Mouse (Mus musculus) lung, postnatal 0 days (tissue): ENCODE measurements at regions not wholly inside any gene's neighbourhood (a gene's known extent, or its start where the extent isn't known, plus 50 kb on each side); places are given as distances from the start of the nearest gene placed in this dataset.

Experiments used
- ATAC-seq: fragments of 200-750 bp; cut with Nextera tagmentation; 2 replicates; pipeline ENCODE4 v1.8.0; 2017; ENCODE audit warnings: moderate library complexity
- DNase-seq: peaks from one replicate; pipeline ENCODE4 v3.0.0-alpha.2; 2016; ENCODE audit warnings: low spot score
- H3K27ac ChIP-seq: fragments of 300-500 bp; sonication (generic); 2 replicates; pipeline ENCODE4 v1.5.1; 2014; ENCODE audit warnings: antibody characterized with exemption, mild to moderate bottlenecking, low read length, mixed read lengths
- H3K27me3 ChIP-seq: fragments of 300-500 bp; sonication (generic); replicated peaks from 2 replicates; pipeline ENCODE4 v1.6.1; 2014; ENCODE audit warnings: low read length, mixed read lengths; ENCODE audit not compliant: insufficient read depth
- H3K36me3 ChIP-seq: fragments of 300-500 bp; sonication (generic); 2 replicates; pipeline ENCODE4 v1.6.1; 2014; ENCODE audit warnings: low read length, mixed read lengths; ENCODE audit not compliant: insufficient read depth
- H3K4me1 ChIP-seq: fragments of 300-500 bp; sonication (generic); 2 replicates; pipeline ENCODE4 v1.6.1; 2014; ENCODE audit warnings: antibody characterized with exemption, low read depth, low read length, mixed read lengths; ENCODE audit not compliant: insufficient read depth
- H3K4me2 ChIP-seq: fragments of 300-500 bp; sonication (generic); replicated peaks from 2 replicates; pipeline ENCODE4 v1.6.1; 2014; ENCODE audit warnings: low read depth, mild to moderate bottlenecking, low read length, moderate library complexity, mixed read lengths
- H3K4me3 ChIP-seq: fragments of 300-500 bp; sonication (generic); 2 replicates; pipeline ENCODE4 v1.5.1; 2014; ENCODE audit warnings: low read depth, low read length
- H3K9ac ChIP-seq: fragments of 300-500 bp; sonication (generic); replicated peaks from 2 replicates; pipeline ENCODE4 v1.6.1; 2014; ENCODE audit warnings: low read depth, mild to moderate bottlenecking
- H3K9me3 ChIP-seq: fragments of 300-500 bp; sonication (generic); 2 replicates; pipeline ENCODE4 v1.6.1; 2016; ENCODE audit warnings: low read length, mixed read lengths
- CTCF ChIP-seq: IDR thresholded peaks from 2 replicates; pipeline ENCODE4 v1.5.1; 2016; ENCODE audit warnings: antibody characterized with exemption, mild to moderate bottlenecking
- EP300 ChIP-seq: IDR thresholded peaks from 2 replicates; pipeline ENCODE4 v1.6.1; 2016; ENCODE audit warnings: antibody characterized with exemption, mild to moderate bottlenecking, control low read depth
- WGBS: fragments of 180-500 bp; shearing (Covaris S2); extraction: QIAGEN DNeasy Blood & Tissue Kit; methylation state at CpG from one replicate; pipeline ENCODE4 v1.1.7; 2014; 5-methylcytosine and 5-hydroxymethylcytosine counted together

GRCm38 (mm10) chr19:6661508-6661871 lies 118.7 kb upstream of the Slc22a12 start:
- no peak for TF ChIP-seq EP300
- no peak for TF ChIP-seq CTCF
- no peak overlapping the region for H3K4me3 ChIP-seq
- 39% methylated on average over 2 of the region's 2 CpGs for WGBS
- H3K9me3 ChIP-seq: no peaks in the 10 kb centered on the region
- no peak overlapping the region for H3K9ac ChIP-seq
- no peak for ATAC-seq
- no peak overlapping the region for H3K4me2 ChIP-seq
- H3K4me1 ChIP-seq: no peaks in the 10 kb centered on the region
- H3K27me3 ChIP-seq: no peaks in the 10 kb centered on the region
- H3K27ac ChIP-seq: no peak overlapping the region
- no peak for DNase-seq
- H3K36me3 ChIP-seq: no peaks in the 10 kb centered on the region

- WGBS: 23% methylated on average over 8 of the region's 8 CpGs
- no peak overlapping the region for H3K27ac ChIP-seq
- ATAC-seq: no peak
These were observed 118.1 kb upstream of the Slc22a12 start for GRCm38 (mm10) chr19:6660723-6661507.

GRCm38 (mm10) chr19:6660157-6660556 lies 117.3 kb upstream of the Slc22a12 start:
- Histone ChIP-seq H3K36me3 (no peaks in the 10 kb centered on the region), H3K9ac (no peak overlapping the region), H3K4me2 (no peak overlapping the region), H3K4me1 (no peaks in the 10 kb centered on the region), H3K27ac (no peak overlapping the region), H3K9me3 (no peaks in the 10 kb centered on the region), H3K4me3 (no peak overlapping the region), H3K27me3 (no peaks in the 10 kb centered on the region)
- WGBS: 69% methylated on average over 8 of the region's 8 CpGs
- DNase-seq (no peak), ATAC-seq (no peak)
- TF ChIP-seq EP300 (no peak), CTCF (no peak)

More at GRCm38 (mm10) chr19:6660723-6661507, 118.1 kb upstream of the Slc22a12 start:
- no peak overlapping the region for H3K4me3 ChIP-seq
- DNase-seq: no peak
- H3K4me2 ChIP-seq: no peak overlapping the region
- no peaks in the 10 kb centered on the region for H3K4me1 ChIP-seq
- no peak for TF ChIP-seq EP300
- TF ChIP-seq CTCF: 0 out of 2 replicates have a peak, but pooled peaks have one; percentile 21
- no peaks in the 10 kb centered on the region for H3K27me3 ChIP-seq
- no peaks in the 10 kb centered on the region for H3K36me3 ChIP-seq
- H3K9ac ChIP-seq: no peak overlapping the region
- H3K9me3 ChIP-seq: no peaks in the 10 kb centered on the region

- Histone ChIP-seq H3K4me2 (no peak overlapping the region), H3K36me3 (no peaks in the 10 kb centered on the region), H3K9me3 (no peaks in the 10 kb centered on the region), H3K4me1 (no peaks in the 10 kb centered on the region), H3K9ac (no peak overlapping the region), H3K27me3 (no peaks in the 10 kb centered on the region), H3K4me3 (no peak overlapping the region), H3K27ac (no peak overlapping the region)
- no peak for DNase-seq
- ATAC-seq: no peak
- WGBS: 77% methylated on average over 5 of the region's 5 CpGs
- TF ChIP-seq EP300 (no peak), CTCF (peak; percentile 4; the same call in 1 of the 2 replicates)
These were observed 111.7 kb upstream of the Slc22a12 start for GRCm38 (mm10) chr19:6654550-6654949.

GRCm38 (mm10) chr19:6652775-6653174 lies 109.9 kb upstream of the Slc22a12 start:
- Histone ChIP-seq H3K27ac (no peak overlapping the region), H3K36me3 (no peaks in the 10 kb centered on the region), H3K9me3 (no peaks in the 10 kb centered on the region), H3K4me2 (no peak overlapping the region), H3K27me3 (no peaks in the 10 kb centered on the region), H3K4me1 (no peaks in the 10 kb centered on the region), H3K9ac (no peak overlapping the region), H3K4me3 (no peak overlapping the region)
- no peak for TF ChIP-seq EP300
- peak; percentile 48 for TF ChIP-seq CTCF
- no peak for DNase-seq
- no peak for ATAC-seq
- 72% methylated on average over 4 of the region's 4 CpGs for WGBS

GRCm38 (mm10) chr19:6651192-6651591 lies 108.4 kb upstream of the Slc22a12 start:
- Histone ChIP-seq H3K4me2 (no peak overlapping the region), H3K4me3 (no peak overlapping the region), H3K4me1 (no peaks in the 10 kb centered on the region), H3K27me3 (no peaks in the 10 kb centered on the region), H3K36me3 (no peaks in the 10 kb centered on the region), H3K9me3 (no peaks in the 10 kb centered on the region), H3K9ac (no peak overlapping the region), H3K27ac (no peak overlapping the region)
- ATAC-seq (no peak), DNase-seq (no peak)
- 69% methylated on average over 5 of the region's 5 CpGs for WGBS
- TF ChIP-seq EP300 (no peak), CTCF (no peak)
